Mouse (Mus musculus): ENCODE data around the gene H1fx. TPM values are rescaled to one million over a fixed set of nuclear protein-coding genes. Genes with fewer than 3 reads are reported as not detected.

The H1fx gene
- polyA plus RNA-seq, 1 experiment, result 58.5 TPM

- H3K4me3 ChIP-seq (ENCODE audit: insufficient read depth, poor library complexity, severe bottlenecking), result no peak overlapping the region
- H3K79me3 ChIP-seq (ENCODE audit: low read depth), result no peaks in the 10 kb centered on the region
- TF ChIP-seq FOSL1 (IDR thresholded peaks at IDR 0.05; ENCODE audit: insufficient read depth, low read length, poor library complexity, severe bottlenecking), result no peak
- H3ac ChIP-seq (ENCODE audit: control insufficient read depth, insufficient read length, low read depth), result no peak overlapping the region
- H3K27me3 ChIP-seq (ENCODE audit: control insufficient read depth, insufficient read depth, insufficient read length), result no peaks in the 10 kb centered on the region
- peaks cover 70% of the 10 kb centered on the region for H3K36me3 ChIP-seq (ENCODE audit: control insufficient read depth, insufficient read depth)
- no peaks in the 10 kb centered on the region for H3K79me2 ChIP-seq (ENCODE audit: control insufficient read depth, insufficient read depth)
These were observed 22.0 kb upstream of the H1fx start for GRCm38 (mm10) chr6:88003439-88003838.

- H3K36me3 ChIP-seq (ENCODE audit: control insufficient read depth, insufficient read depth), result peaks cover 51% of the 10 kb centered on the region
- no peaks in the 10 kb centered on the region for H3K79me3 ChIP-seq (ENCODE audit: low read depth)
- H3ac ChIP-seq (ENCODE audit: control insufficient read depth, insufficient read length, low read depth), result no peak overlapping the region
- H3K4me3 ChIP-seq (ENCODE audit: insufficient read depth, poor library complexity, severe bottlenecking), result no peak overlapping the region
- no peaks in the 10 kb centered on the region for H3K79me2 ChIP-seq (ENCODE audit: control insufficient read depth, insufficient read depth)
- no peaks in the 10 kb centered on the region for H3K27me3 ChIP-seq (ENCODE audit: control insufficient read depth, insufficient read depth, insufficient read length)
- TF ChIP-seq MAX (IDR thresholded peaks at IDR 0.05) (no peak), USF1 (IDR thresholded peaks at IDR 0.05; ENCODE audit: low read depth) (no peak), MYOG (IDR thresholded peaks at IDR 0.05; ENCODE audit: control insufficient read depth, extremely low read depth, insufficient read length) (no peak), CEBPB (IDR thresholded peaks at IDR 0.05; ENCODE audit: low read depth) (no peak), CTCF (IDR thresholded peaks at IDR 0.05; ENCODE audit: control insufficient read depth, insufficient read depth, insufficient read length) (no peak), FOSL1 (IDR thresholded peaks at IDR 0.05; ENCODE audit: insufficient read depth, low read length, poor library complexity, severe bottlenecking) (no peak)
These were observed 16.9 kb upstream of the H1fx start for GRCm38 (mm10) chr6:87998358-87998757.

GRCm38 (mm10) chr6:87997706-87998265, 16.3 kb upstream of the H1fx start:
- H3K79me2 ChIP-seq (ENCODE audit: control insufficient read depth, insufficient read depth), result no peaks in the 10 kb centered on the region
- no peaks in the 10 kb centered on the region for H3K27me3 ChIP-seq (ENCODE audit: control insufficient read depth, insufficient read depth, insufficient read length)
- H3ac ChIP-seq (ENCODE audit: control insufficient read depth, insufficient read length, low read depth), result no peak overlapping the region
- H3K79me3 ChIP-seq (ENCODE audit: low read depth), result no peaks in the 10 kb centered on the region
- peaks cover 45% of the 10 kb centered on the region for H3K36me3 ChIP-seq (ENCODE audit: control insufficient read depth, insufficient read depth)
- TF ChIP-seq USF1 (IDR thresholded peaks at IDR 0.05; ENCODE audit: low read depth) (no peak), MYOD1 (IDR thresholded peaks at IDR 0.05; ENCODE audit: control insufficient read depth, insufficient read length, low read depth) (no peak), MYOG (IDR thresholded peaks at IDR 0.05; ENCODE audit: control insufficient read depth, extremely low read depth, insufficient read length) (no peak), CTCF (IDR thresholded peaks at IDR 0.05; ENCODE audit: control insufficient read depth, insufficient read depth, insufficient read length) (peak; percentile 43), MAX (IDR thresholded peaks at IDR 0.05) (no peak), CEBPB (IDR thresholded peaks at IDR 0.05; ENCODE audit: low read depth) (no peak), FOSL1 (IDR thresholded peaks at IDR 0.05; ENCODE audit: insufficient read depth, low read length, poor library complexity, severe bottlenecking) (no peak)
- H3K4me3 ChIP-seq (ENCODE audit: insufficient read depth, poor library complexity, severe bottlenecking), result no peak overlapping the region

- no peak overlapping the region for H3K4me3 ChIP-seq (ENCODE audit: insufficient read depth, poor library complexity, severe bottlenecking)
- H3K79me2 ChIP-seq (ENCODE audit: control insufficient read depth, insufficient read depth), result no peaks in the 10 kb centered on the region
- peaks cover 34% of the 10 kb centered on the region for H3K36me3 ChIP-seq (ENCODE audit: control insufficient read depth, insufficient read depth)
- no peaks in the 10 kb centered on the region for H3K79me3 ChIP-seq (ENCODE audit: low read depth)
- no peaks in the 10 kb centered on the region for H3K27me3 ChIP-seq (ENCODE audit: control insufficient read depth, insufficient read depth, insufficient read length)
- TF ChIP-seq CTCF (IDR thresholded peaks at IDR 0.05; ENCODE audit: control insufficient read depth, insufficient read depth, insufficient read length) (no peak), MAX (IDR thresholded peaks at IDR 0.05) (no peak), MYOD1 (IDR thresholded peaks at IDR 0.05; ENCODE audit: control insufficient read depth, insufficient read length, low read depth) (no peak), USF1 (IDR thresholded peaks at IDR 0.05; ENCODE audit: low read depth) (no peak)
- no peak overlapping the region for H3ac ChIP-seq (ENCODE audit: control insufficient read depth, insufficient read length, low read depth)
These were observed 15.2 kb upstream of the H1fx start for GRCm38 (mm10) chr6:87996606-87997005.

GRCm38 (mm10) chr6:87995519-87995918, 14.1 kb upstream of the H1fx start:
- no peak overlapping the region for H3ac ChIP-seq (ENCODE audit: control insufficient read depth, insufficient read length, low read depth)
- H3K79me2 ChIP-seq (ENCODE audit: control insufficient read depth, insufficient read depth), result no peaks in the 10 kb centered on the region
- no peak overlapping the region for H3K4me3 ChIP-seq (ENCODE audit: insufficient read depth, poor library complexity, severe bottlenecking)
- TF ChIP-seq CTCF (IDR thresholded peaks at IDR 0.05; ENCODE audit: control insufficient read depth, insufficient read depth, insufficient read length) (no peak), MAX (IDR thresholded peaks at IDR 0.05) (no peak), CEBPB (IDR thresholded peaks at IDR 0.05; ENCODE audit: low read depth) (no peak), MYOG (IDR thresholded peaks at IDR 0.05; ENCODE audit: control insufficient read depth, extremely low read depth, insufficient read length) (no peak), USF1 (IDR thresholded peaks at IDR 0.05; ENCODE audit: low read depth) (no peak), MYOD1 (IDR thresholded peaks at IDR 0.05; ENCODE audit: control insufficient read depth, insufficient read length, low read depth) (no peak), FOSL1 (IDR thresholded peaks at IDR 0.05; ENCODE audit: insufficient read depth, low read length, poor library complexity, severe bottlenecking) (no peak)
- no peaks in the 10 kb centered on the region for H3K27me3 ChIP-seq (ENCODE audit: control insufficient read depth, insufficient read depth, insufficient read length)
- H3K79me3 ChIP-seq (ENCODE audit: low read depth), result no peaks in the 10 kb centered on the region
- H3K36me3 ChIP-seq (ENCODE audit: control insufficient read depth, insufficient read depth), result peaks cover 28% of the 10 kb centered on the region

- Histone ChIP-seq H3K36me3 (ENCODE audit: control insufficient read depth, insufficient read depth) (peaks cover 25% of the 10 kb centered on the region), H3K79me3 (ENCODE audit: low read depth) (no peaks in the 10 kb centered on the region), H3K4me3 (ENCODE audit: insufficient read depth, poor library complexity, severe bottlenecking) (no peak overlapping the region), H3K27me3 (ENCODE audit: control insufficient read depth, insufficient read depth, insufficient read length) (no peaks in the 10 kb centered on the region), H3K79me2 (ENCODE audit: control insufficient read depth, insufficient read depth) (no peaks in the 10 kb centered on the region), H3ac (ENCODE audit: control insufficient read depth, insufficient read length, low read depth) (no peak overlapping the region)
- TF ChIP-seq CTCF (IDR thresholded peaks at IDR 0.05; ENCODE audit: control insufficient read depth, insufficient read depth, insufficient read length), result no peak
- no peak for TF ChIP-seq FOSL1 (IDR thresholded peaks at IDR 0.05; ENCODE audit: insufficient read depth, low read length, poor library complexity, severe bottlenecking)
- TF ChIP-seq CEBPB (IDR thresholded peaks at IDR 0.05; ENCODE audit: low read depth), result no peak
- no peak for TF ChIP-seq USF1 (IDR thresholded peaks at IDR 0.05; ENCODE audit: low read depth)
- TF ChIP-seq MAX (IDR thresholded peaks at IDR 0.05), result no peak
- no peak for TF ChIP-seq MYOD1 (IDR thresholded peaks at IDR 0.05; ENCODE audit: control insufficient read depth, insufficient read length, low read depth)
- TF ChIP-seq MYOG (IDR thresholded peaks at IDR 0.05; ENCODE audit: control insufficient read depth, extremely low read depth, insufficient read length), result no peak
These were observed 12.5 kb upstream of the H1fx start for GRCm38 (mm10) chr6:87993790-87994571.

All from C2C12 (cell line).